Mouse (Mus musculus): Measurements from ENCODE around the gene Acad11.

Acad11 gene

DNA sequence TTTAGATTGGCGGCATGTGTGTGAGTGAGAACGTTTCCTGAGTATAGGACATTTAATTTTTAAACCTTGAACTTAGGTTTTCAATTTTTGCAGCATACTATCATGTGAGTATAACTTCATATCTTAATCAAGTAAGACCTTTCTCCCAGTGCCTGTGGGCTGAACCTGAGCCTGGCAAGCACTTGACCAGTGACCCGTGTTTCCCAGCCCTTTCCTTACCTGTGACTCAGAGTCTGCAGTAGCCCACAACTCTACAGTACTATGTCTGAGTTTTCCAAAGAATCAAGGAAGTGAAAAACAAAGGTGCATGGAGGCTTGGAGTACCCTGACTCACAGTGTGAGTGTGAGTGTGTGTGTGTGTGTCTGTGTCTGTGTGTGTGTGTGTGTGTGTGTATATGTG is 16.9 kb downstream of the Acad11 start:
- DNase-seq (ENCODE audit: low read depth, low spot score) = no peak

DNA sequence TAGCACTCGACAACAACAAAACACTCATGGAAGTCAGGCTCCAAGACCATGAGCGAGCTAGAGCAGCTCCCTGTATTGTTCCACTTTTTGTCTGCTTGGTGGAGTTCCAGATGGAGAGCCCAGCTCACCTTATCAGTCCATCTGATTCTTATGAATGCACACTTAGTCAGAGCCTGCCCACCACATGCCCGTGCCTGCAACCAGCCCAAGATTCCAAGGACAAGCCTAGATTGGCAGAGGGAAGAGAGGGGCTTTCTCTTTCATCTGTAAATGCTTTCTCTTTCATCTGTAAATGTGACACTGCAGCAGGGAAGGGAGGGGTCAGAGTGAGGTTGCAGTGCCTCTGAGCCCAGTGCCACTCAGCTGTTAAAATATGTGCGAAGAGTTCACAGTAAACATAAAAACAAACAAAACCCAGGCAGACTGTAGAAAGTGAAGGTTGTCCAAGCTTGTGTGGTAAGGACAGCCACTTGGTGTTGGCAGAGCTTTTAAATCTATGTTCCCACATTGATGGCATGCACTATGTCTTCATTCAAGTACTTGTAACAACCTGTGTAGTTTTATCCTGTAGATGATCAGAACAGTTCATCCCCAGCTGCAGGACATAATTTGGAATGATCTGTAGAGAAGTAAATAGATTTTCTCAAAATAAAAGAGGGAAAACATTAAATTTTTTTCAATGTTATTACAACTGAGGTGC is 22.7 kb downstream of the Acad11 start:
- no peak for DNase-seq (ENCODE audit: low read depth, low spot score)

DNA sequence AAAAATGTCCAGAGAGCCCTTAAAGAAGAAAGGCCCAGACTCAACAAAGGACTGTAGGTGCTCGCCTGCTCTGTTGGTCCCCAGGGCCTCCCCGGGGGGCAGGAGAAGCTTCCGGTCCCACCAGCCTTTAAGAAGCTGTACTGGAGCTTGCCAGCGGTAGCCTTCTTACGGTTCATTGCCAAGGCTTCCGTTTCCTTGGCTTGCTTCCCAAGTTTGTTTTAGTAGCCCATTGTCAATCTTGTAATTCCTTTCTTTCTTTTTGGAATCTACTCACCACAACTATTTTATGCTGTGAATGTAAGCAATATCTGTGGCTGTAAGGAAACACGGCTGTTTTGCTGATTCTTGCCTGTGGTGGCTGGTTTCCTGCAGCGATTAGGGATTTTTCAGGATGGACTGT is 25.4 kb downstream of the Acad11 start:
- no peak for DNase-seq (ENCODE audit: low read depth, low spot score)

DNA sequence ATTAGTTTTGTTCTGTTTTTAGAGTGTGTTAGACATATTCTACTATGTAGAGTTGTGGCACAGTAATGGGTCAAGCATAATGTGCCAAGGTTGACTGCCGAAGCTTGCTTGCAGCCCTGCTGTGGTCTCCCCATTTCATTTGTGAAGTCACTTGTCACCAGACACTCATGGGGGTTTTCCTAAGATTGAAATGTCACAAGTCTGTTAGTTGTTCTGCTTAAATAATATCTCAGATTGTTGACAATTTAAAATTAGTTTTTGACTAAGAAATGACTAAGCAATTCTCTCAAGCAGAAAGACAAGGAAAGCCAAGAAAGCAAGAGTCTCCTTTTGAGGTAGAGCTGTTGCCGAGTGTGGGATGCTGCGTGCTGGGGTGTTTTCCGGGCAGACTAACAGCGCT is 29.8 kb downstream of the Acad11 start:
- no peak for DNase-seq (ENCODE audit: low read depth, low spot score)

DNA sequence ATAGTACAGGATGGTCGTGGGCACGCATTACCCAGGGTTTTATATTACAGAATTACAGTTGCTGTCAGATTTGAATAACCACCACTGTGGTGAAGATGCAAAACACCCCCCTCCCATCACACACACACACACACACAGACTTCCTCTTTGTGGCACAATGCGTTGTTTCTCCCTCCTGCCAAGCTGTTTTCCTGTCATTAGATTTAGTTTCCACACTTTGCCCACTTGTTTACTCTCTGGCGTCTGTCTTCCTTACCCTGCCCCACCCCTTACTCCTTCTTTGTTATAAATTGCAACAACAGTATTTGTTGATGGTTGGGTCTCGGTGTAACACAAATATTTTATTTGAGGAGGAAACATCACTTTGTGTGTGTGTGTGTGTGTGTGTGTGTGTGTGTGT is 35.1 kb downstream of the Acad11 start:
- no peak for DNase-seq (ENCODE audit: low read depth, low spot score)

DNA sequence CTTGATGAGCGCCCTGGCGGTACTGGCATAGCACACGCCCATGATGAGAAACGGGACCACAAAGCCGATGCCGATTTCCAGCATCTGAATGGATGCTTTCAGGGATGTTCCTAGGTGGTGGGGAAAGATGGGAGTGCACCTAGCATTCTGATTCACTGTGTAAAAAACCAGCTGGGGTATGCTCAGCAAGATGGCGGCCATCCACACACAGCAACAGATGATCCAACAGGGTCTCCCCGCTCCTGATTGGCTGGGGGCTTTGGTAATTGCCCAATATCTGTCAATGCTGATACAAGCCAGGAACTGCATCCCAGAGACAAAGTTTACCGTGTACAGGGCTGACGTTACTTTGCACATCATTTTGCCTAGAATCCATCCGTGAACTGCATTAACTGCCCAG is 35.9 kb downstream of the Acad11 start:
- no peak for DNase-seq (ENCODE audit: low read depth, low spot score)

DNA sequence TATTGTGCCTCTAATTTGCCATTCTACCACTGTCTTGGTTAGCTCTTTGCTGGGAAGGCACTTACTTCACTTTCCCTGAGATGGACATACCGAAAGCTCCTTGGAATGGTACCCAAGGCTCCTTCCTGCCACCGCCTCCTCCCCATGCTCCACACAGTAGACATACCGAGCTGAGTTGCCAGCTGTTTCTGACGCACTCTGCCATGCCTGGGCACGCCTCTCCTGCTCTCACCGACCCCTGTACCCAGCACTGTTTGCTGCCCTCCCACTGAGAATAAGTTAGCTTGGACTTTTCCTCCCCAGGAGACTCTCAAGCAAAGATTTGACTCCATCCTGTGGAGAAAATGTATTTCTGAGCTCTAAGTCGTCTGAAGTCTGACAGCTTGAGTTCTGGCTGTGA is 37.6 kb downstream of the Acad11 start:
- DNase-seq (ENCODE audit: low read depth, low spot score) = no peak

DNA sequence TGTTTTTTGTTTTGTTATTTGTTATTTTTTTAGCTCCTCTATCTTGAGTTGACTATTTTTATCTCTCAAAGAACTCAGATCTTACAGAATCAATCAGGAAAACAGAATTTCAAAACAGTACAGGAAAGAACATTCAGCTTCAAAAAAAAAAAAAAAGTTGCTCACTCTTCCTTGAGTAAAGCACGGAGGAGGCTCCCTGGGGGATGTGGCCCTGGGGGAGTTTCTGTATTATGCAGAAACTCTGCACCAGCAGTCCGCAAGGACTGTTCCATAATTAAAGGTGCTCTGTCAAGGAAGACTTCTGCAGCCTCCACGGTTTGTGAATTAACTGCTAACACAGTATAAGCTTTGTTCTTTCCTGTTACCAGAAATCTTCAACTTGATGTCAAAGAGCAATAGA is 38.3 kb downstream of the Acad11 start:
- DNase-seq (ENCODE audit: low read depth, low spot score) = no peak

DNA sequence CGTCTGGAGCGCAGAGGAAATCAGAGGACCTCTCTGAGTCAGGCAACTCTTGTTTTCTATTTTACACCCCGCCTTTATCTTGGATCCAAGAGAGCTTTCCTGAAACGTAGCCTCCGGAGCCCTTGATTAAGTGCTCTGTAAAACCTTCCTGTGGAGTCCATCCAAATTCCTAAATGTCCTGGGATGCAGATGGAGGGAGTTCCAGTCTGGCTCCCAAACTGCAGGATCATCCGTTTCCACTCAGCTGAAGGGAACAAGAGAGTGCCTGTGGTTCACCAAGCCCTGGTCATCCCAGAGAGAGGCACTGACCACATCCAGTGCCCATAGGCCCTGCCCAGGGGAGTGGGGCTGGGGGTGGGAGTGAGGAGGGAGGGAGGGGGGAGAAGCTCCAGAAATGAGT is 39.1 kb downstream of the Acad11 start:
- DNase-seq (ENCODE audit: low read depth, low spot score) = no peak

DNA sequence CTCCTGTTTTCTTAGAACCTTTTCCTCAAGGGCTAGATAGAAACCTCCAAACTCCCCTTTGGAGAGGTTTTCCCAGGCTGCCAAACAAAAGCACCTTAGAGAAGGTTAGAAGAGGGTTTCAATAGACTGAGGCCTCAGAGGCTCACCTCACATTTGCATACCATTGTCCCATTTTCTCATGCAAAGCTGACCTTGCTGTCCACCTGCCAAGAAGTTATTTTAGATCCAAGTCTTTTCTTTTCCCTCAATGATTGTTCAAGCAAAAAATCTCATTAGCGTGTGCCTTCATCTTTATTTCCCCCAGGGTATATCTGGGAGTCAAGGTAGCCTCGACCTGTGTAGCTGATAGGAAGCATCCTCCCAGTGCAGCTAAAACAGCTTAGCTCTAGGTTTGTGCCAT is 39.7 kb downstream of the Acad11 start:
- DNase-seq (ENCODE audit: low read depth, low spot score) = no peak

DNA sequence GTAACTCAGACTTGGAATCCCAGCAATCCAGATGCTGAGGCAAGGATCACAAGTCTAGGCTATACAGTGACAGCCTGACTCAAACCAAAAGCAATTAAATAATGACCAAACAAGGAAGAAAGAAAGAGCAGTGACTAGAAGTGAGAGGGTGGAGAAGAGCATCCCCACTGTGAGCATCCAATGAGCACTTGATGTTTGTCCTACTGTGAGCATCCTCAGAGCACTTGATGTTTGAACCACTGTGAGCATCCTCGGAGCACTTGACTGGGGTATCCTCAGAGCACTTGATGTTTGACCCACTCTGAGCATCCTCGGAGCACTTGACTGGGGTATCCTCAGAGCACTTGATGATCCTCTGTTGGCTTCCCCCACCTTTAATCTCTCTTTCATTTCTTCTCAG is 41.8 kb downstream of the Acad11 start:
- DNase-seq (ENCODE audit: low read depth, low spot score) = no peak

DNA sequence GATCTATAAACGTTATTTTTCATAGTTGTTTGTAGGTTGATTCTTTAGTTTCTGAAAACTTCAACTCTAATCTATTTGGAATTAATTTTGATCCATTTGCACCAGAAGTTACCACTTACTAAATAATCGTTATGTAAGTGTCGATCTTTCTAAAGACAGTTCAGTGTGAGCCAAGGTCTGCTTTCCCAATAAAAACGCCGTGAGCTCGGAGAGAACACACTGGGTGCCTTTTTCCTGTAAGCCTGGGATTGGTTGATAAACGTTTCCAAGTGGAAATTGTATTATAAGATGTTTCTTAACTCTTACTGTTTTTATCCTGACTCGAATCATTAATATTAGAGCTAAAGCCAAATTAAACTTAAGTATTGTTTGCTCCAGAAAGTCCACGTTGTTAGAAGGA is 43.8 kb downstream of the Acad11 start:
- no peak for DNase-seq (ENCODE audit: low read depth, low spot score)

DNA sequence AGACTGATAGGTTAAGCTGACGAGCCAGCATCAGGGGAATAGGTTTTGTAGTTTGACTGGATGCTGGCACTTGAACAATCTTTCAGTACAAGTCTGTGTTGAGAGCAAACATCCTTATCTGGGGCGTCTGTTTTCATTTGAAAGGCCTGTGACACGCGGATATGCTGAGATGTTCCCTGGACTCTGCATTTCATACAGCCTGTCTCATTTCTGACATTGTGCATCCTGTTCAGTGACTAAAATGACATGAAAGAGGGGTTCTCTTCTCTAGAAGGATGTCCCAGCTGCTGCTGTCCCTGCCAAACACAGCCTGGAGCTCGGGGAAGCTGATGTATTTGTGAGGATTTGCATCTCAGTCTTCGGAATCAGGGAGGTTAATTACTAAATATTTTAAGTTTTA is 44.3 kb downstream of the Acad11 start:
- no peak for DNase-seq (ENCODE audit: low read depth, low spot score)

DNA sequence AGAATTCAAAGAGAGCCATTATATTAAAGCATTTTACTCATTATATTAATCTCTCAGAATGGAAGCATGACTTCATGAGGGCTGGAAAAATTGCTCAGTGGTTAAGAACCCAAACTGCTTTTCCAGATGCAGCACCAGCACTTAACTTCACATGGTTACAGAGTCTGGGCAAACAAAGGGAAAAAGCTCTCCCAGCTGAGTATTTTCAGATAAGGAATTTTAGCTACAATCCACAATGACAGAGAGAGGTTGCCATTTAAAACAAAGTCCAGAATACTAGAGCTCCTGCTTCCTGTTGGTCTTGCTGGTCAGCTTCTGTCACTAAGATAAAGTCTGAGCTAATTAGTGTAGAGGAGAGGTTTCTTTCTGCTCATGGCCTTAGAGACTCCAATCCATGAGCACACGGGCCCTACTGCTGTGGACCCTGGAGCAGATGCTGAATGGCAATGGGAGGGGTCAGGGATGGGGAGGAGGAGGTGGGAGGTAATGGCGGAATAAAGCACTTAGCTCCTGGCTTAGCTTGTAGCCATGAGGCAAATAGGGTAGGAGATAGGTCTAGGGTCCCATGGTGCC is 45.5 kb downstream of the Acad11 start:
- DNase-seq (ENCODE audit: low read depth, low spot score) = no peak

DNA sequence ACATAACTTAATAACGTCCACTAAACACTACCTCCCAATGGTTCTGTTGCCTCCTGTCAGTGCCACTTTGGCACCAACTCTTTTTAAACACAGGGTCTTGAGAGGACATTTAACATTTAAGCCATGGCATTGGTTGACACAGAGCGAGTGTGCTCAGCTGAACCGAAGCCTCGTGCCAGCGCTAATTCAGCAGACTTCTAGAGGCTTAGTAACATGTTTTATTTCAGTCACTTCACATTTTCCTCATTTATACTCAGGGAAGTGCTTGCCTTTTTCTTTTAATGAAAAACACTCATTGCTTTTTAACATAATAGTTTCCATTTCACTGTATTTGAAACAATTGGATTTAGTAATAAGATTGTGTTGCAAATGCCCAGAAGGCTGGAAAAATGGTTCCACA is 46.0 kb downstream of the Acad11 start:
- DNase-seq (ENCODE audit: low read depth, low spot score) = no peak

DNA sequence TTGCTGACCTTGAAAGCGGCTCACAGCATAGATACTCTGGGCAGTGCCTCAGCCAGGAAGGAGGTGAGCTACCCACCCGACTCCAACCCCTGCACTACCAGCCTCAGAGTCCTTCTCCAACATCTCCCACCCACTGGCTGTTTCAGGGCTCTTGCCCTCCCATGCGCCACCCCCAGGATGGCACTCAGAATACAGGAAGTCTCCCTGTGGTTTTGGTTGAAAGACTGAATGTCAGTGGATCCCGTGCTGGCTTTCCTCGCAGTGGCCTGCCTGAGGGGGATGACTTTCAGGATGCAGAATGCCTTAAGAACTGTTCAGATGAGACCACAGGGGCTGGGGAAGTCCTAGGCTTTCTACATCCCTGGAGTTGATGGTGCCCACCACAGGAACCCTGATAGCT is 59.9 kb downstream of the Acad11 start:
- DNase-seq (ENCODE audit: low read depth, low spot score) = no peak

DNA sequence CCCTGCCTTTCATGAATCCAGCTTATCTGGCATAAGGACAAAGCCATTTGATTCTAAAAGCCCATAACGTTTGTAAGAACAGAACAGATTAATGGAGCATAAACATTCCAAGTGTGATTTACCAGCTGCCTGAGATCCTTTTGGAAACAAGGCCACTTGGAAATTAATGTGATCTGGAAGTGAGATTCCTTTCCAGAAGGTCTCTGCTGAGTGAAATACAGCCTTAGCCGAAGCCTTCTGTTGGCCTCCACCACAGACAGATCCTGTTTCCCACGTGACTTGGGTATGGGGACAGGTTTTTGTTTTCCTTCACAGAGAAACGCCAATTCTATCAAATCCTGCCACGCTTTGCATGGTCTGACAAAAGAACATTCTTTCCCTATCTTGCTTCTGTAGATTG is 60.4 kb downstream of the Acad11 start:
- peak; percentile 17 for DNase-seq (ENCODE audit: low read depth, low spot score)

DNA sequence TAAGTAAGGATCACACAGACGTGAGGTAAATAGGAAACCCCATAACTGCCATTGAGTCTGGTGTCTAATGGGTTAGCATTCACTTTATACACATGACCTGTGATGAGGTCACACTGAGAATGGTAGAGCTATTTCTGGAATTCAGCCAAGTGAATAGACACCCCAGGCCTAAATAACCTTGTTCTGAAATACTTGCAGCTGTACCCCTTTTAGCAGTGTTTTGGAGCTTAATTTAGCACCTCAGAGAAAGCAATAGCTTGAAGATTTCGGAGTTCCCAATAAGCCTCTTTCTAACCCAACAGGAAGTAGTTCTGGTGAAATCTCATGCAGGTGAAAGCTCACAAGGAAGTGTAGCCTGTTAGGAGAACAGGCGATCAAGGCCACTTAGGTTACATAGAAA is 63.7 kb downstream of the Acad11 start, which contains the start of gene Ackr4:
Ackr4 (minus strand) TSS at position 101 of the 400 bp plus-strand sequence.
- no peak for DNase-seq (ENCODE audit: low read depth, low spot score)

DNA sequence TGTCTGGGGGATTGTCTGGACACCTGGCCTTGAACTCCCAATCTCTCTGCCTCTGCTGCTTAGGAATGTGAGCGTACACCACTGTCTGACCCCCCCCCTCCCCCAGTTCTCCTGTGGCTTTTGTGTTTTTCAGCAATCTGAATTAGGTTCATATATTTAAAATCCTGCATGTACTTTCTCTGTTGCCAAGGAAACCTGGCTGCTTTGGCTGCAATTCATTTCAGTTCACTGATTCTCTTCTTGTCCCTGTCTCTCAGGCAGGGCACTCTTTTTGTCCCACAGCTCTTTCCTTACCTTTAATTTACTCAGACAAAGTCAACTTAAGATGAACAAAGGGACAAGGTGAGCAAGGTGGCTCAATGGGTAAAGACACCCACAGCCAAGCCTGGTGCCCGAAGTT is 64.9 kb downstream of the Acad11 start:
- DNase-seq (ENCODE audit: low read depth, low spot score) = no peak

DNA sequence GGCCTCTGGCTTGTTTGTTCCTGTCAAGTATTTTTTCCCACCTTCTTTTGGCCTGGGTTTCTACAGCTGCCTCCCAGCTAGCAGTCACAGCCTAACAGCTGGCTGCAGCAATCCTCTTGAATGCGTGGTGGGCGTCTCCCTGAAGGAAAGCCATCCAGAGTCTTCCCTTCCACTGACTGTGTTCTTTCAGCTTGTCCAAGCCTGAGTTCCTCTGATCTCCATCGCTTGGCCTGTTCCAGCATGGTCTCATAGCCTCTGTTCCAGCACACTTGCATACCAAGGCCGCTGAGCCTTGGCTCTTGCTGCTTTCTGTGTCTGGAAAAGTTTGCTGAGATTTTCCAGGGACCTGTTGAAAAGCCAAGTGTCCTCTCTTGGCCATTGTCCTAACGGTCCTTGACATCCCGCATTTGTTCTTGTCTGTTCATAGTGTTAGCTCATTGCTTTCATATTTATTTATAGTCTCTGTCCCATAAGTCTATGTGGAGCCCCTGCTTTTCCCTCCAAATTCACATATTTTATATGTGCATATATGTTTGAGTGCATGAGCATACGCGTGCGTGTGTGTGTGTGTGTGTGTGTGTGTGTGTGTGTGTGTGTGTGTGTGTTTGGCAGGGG is 67.1 kb downstream of the Acad11 start:
- no peak for DNase-seq (ENCODE audit: low read depth, low spot score)

DNA sequence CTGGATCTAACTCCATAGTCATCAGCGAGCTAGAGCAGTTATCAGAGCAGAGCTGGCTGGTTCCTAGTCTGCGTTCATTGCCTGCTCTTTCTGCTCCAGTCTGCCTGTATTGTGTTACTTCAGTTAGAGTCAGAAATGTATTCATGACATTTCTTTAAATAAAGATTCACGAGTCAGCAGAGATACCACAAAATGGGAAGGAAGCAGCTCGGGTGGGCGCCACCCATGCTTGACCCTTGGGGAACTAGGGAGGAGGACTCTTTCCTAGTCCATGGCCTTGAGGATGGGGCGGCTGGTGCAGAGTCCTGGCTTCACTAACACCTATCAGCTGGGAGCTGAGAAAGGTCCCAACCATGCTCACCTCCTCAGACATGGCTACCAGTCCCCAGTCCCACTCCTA is 77.2 kb downstream of the Acad11 start:
- DNase-seq (ENCODE audit: low read depth, low spot score) = no peak

DNA sequence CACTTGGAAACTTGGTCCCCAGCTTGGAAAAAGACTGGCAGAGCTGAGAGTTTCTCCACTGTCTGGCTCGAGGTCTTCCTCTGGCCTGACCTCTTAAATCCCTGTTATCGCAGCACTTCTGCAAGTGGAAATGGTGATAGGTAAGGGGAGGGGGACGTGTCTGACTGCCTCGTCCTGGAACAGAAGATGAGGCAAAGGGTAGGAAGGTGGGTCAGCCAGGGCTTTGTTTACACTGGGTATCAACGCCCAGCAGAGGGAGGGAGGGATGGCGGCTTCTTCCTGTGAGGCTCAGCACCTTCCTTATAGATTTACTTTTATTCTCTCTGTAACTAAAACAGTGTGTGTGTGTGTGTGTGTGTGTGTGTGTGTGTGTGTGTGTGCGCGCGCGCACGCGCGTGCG is 79.6 kb downstream of the Acad11 start:
- DNase-seq (ENCODE audit: low read depth, low spot score) = no peak

DNA sequence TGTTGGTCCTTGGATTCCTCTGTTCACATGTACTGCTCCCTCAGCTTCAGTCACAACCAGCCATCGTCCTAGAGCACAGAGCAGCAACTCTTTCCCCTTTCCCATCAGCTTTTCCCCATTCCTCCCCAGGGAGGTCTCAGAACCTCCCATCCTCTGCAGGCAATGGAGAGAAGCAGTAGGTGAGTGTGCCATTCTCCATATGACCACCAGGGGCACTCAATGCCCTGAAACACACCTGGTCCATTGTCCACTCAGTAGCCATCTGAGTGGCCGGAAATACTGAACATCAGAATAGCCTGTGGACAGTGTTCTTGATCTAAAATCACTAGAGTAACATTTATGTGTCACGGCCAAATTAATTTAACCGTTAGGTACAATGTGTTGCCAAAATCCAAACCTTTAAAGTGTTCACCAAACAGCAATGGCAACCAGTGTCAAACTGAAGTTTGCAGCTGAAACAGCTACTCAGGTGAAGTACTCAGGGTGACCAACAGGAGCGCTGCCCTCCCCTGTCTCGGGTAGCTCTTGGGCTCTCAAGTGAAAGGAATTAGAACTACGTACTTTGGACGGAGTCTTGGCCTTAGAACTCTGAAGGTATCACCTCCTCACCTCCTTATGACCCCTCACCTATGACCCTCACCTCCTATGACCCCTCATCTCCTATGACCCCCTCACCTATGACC is 81.3 kb downstream of the Acad11 start:
- no peak for DNase-seq (ENCODE audit: low read depth, low spot score)
